Mouse (Mus musculus) CH12.LX (cell line): ENCODE measurements at regions not wholly inside any gene's neighbourhood (a gene's known extent, or its start where the extent isn't known, plus 50 kb on each side); places are given as distances from the start of the nearest gene placed in this dataset.

Experiments
- DNase-seq: peaks from one replicate; pipeline ENCODE4 v3.0.0-alpha.2; 2013; ENCODE audit errors: extremely low read depth
- H3K27ac ChIP-seq: 2 replicates; pipeline ENCODE4 v1.5.1; 2012; ENCODE audit warnings: low read depth, mild to moderate bottlenecking, control low read depth, moderate library complexity; ENCODE audit not compliant: insufficient read depth
- H3K27me3 ChIP-seq: replicated peaks from 2 replicates; pipeline ENCODE3; 2012; ENCODE audit warnings: inconsistent platforms
- H3K36me3 ChIP-seq, 2 experiments: replicated peaks in 1 of 2; 2 replicates each; pipeline versions ENCODE3 to v1.6.1; 2012; ENCODE audit warnings: inconsistent platforms in 1 of 2, low read length in 1 of 2, mild to moderate bottlenecking in 1 of 2, mixed read lengths in 1 of 2, moderate library complexity in 1 of 2; ENCODE audit not compliant: control insufficient read depth in 1 of 2, insufficient read depth in 1 of 2
- H3K4me1 ChIP-seq, 2 experiments: 2 replicates each; pipeline ENCODE4 v1.6.1; 2012; ENCODE audit warnings: inconsistent platforms in 1 of 2, moderate library complexity in 1 of 2; ENCODE audit not compliant: insufficient read depth in 2 of 2, control insufficient read depth in 1 of 2
- H3K4me2 ChIP-seq: 2 replicates; pipeline ENCODE4 v1.6.1; 2012; ENCODE audit warnings: low read depth, mild to moderate bottlenecking, control low read depth; ENCODE audit not compliant: poor library complexity, insufficient read depth, severe bottlenecking
- H3K4me3 ChIP-seq, 3 experiments: fragments of 150-350 bp in 1 of 3; sonication (generic) in 1 of 3; replicated peaks in 1 of 3; 2 replicates each; pipeline versions ENCODE3 to v1.5.1; 2011 to 2012; ENCODE audit warnings: low read depth in 2 of 3, low read length in 2 of 3, mild to moderate bottlenecking in 2 of 3, moderate library complexity in 2 of 3, control low read depth in 1 of 3, improper control_type of control experiment in 1 of 3, inconsistent platforms in 1 of 3, mixed read lengths in 1 of 3; ENCODE audit not compliant: poor library complexity in 1 of 3
- H3K79me2 ChIP-seq: replicated peaks from 2 replicates; pipeline ENCODE4 v1.6.1; 2012; ENCODE audit warnings: mild to moderate bottlenecking, moderate library complexity; ENCODE audit not compliant: control insufficient read depth, poor library complexity, insufficient read depth, severe bottlenecking; ENCODE audit errors: extremely low read depth
- H3K9ac ChIP-seq: 2 replicates; pipeline ENCODE4 v1.6.1; 2012; ENCODE audit warnings: low read depth, mild to moderate bottlenecking, control low read depth, moderate library complexity; ENCODE audit not compliant: insufficient read depth
- H3K9me3 ChIP-seq: replicated peaks from 2 replicates; pipeline ENCODE3; 2012; ENCODE audit warnings: low read length, inconsistent platforms, mixed read lengths
- CHD1 ChIP-seq: IDR thresholded peaks from 2 replicates; pipeline ENCODE4 v1.6.1; 2012; ENCODE audit warnings: low read depth, low read length, improper control_type of control experiment, inconsistent platforms
- CHD2 ChIP-seq: IDR thresholded peaks from 2 replicates; pipeline ENCODE4 v1.6.1; 2011; ENCODE audit warnings: low read length, improper control_type of control experiment
- EP300 ChIP-seq: IDR thresholded peaks from 2 replicates; pipeline ENCODE4 v1.6.1; 2011; ENCODE audit warnings: low read length, improper control_type of control experiment
- ETS1 ChIP-seq: conservative IDR thresholded peaks from 2 replicates; pipeline ENCODE4 v1.6.1; 2012; ENCODE audit warnings: low read depth, mild to moderate bottlenecking, inconsistent platforms, low read length, improper control_type of control experiment, moderate library complexity
- GABPA ChIP-seq: IDR thresholded peaks from 2 replicates; pipeline ENCODE4 v1.6.1; 2012; ENCODE audit warnings: low read depth, low read length, improper control_type of control experiment, inconsistent platforms; ENCODE audit not compliant: insufficient replicate concordance
- JUN ChIP-seq: IDR thresholded peaks from 2 replicates; pipeline ENCODE4 v1.6.1; 2011; ENCODE audit warnings: low read depth, mild to moderate bottlenecking, low read length, improper control_type of control experiment, moderate library complexity; ENCODE audit not compliant: insufficient read depth
- JUND ChIP-seq: conservative IDR thresholded peaks from 2 replicates; pipeline ENCODE4 v1.6.1; 2011; ENCODE audit warnings: low read depth, low read length, improper control_type of control experiment
- KAT2A ChIP-seq: IDR thresholded peaks from 2 replicates; pipeline ENCODE4 v1.6.1; 2012; ENCODE audit warnings: low read length, improper control_type of control experiment, inconsistent platforms; ENCODE audit not compliant: insufficient replicate concordance
- MAFK ChIP-seq: IDR thresholded peaks from 2 replicates; pipeline ENCODE4 v1.6.1; 2011; ENCODE audit warnings: low read length, improper control_type of control experiment; ENCODE audit not compliant: insufficient replicate concordance
- MAX ChIP-seq: IDR thresholded peaks from 2 replicates; pipeline ENCODE4 v1.6.1; 2011; ENCODE audit warnings: low read length, improper control_type of control experiment
- MXI1 ChIP-seq: IDR thresholded peaks from 2 replicates; pipeline ENCODE4 v1.6.1; 2011; ENCODE audit warnings: mild to moderate bottlenecking, low read depth, low read length, improper control_type of control experiment
- NELFE ChIP-seq: IDR thresholded peaks from 2 replicates; pipeline ENCODE4 v1.6.1; 2011; ENCODE audit warnings: low read depth, low read length, improper control_type of control experiment
- PAX5 ChIP-seq: IDR thresholded peaks from 2 replicates; pipeline ENCODE4 v1.6.1; 2012; ENCODE audit warnings: low read length, inconsistent platforms, mixed read lengths
- POLR2AphosphoS2 ChIP-seq: IDR thresholded peaks from 2 replicates; pipeline ENCODE4 v1.6.1; 2011; ENCODE audit warnings: low read depth, low read length, improper control_type of control experiment
- RAD21 ChIP-seq: IDR thresholded peaks from 2 replicates; pipeline ENCODE4 v1.6.1; 2011; ENCODE audit warnings: low read depth, mild to moderate bottlenecking, low read length, improper control_type of control experiment, moderate library complexity
- SIN3A ChIP-seq: IDR thresholded peaks from 2 replicates; pipeline ENCODE4 v1.6.1; 2012; ENCODE audit warnings: low read length, improper control_type of control experiment, inconsistent platforms
- SMC3 ChIP-seq: IDR thresholded peaks from 2 replicates; pipeline ENCODE4 v1.6.1; 2011; ENCODE audit warnings: low read depth, low read length, improper control_type of control experiment
- TCF12 ChIP-seq: IDR thresholded peaks from 2 replicates; pipeline ENCODE4 v1.6.1; 2014; ENCODE audit warnings: low read depth, mild to moderate bottlenecking, inconsistent platforms, low read length, improper control_type of control experiment
- UBTF ChIP-seq: IDR thresholded peaks from 2 replicates; pipeline ENCODE4 v1.6.1; 2012; ENCODE audit warnings: low read depth, mild to moderate bottlenecking, inconsistent platforms, low read length, improper control_type of control experiment, moderate library complexity
- USF1 ChIP-seq: IDR thresholded peaks from 2 replicates; pipeline ENCODE4 v1.6.1; 2014; ENCODE audit warnings: low read depth, mild to moderate bottlenecking, inconsistent platforms, low read length, improper control_type of control experiment
- USF2 ChIP-seq: conservative IDR thresholded peaks from 2 replicates; pipeline ENCODE4 v1.6.1; 2011; ENCODE audit warnings: low read depth, low read length, improper control_type of control experiment
- ZC3H11A ChIP-seq: IDR thresholded peaks from 2 replicates; pipeline ENCODE4 v1.6.1; 2012; ENCODE audit warnings: low read depth, mild to moderate bottlenecking, inconsistent platforms, low read length, improper control_type of control experiment
- ZMIZ1 ChIP-seq: IDR thresholded peaks from 2 replicates; pipeline ENCODE4 v1.6.1; 2012; ENCODE audit warnings: low read depth, mild to moderate bottlenecking, inconsistent platforms, low read length, improper control_type of control experiment
- ZNF384 ChIP-seq: IDR thresholded peaks from 2 replicates; pipeline ENCODE4 v1.6.1; 2012; ENCODE audit warnings: low read depth, low read length, improper control_type of control experiment, inconsistent platforms
- dilution Hi-C: fragments of 300-500 bp; cut with MboI; formaldehyde crosslinking; loops from 2 replicates; pipeline ENCODE4 v1.14.3; 2020; ENCODE audit warnings: low sequenced_read_pairs; ENCODE audit not compliant: extremely low pct_unique_long_range_greater_than_20kb, extremely low pct_ligation_motif_present
- in situ Hi-C: fragments of 300-500 bp; cut with MboI; formaldehyde crosslinking; loops from 3 replicates; pipeline ENCODE4 v1.14.3; 2019; ENCODE audit warnings: low sequenced_read_pairs, low pct_ligation_motif_present, low pct_unique_long_range_greater_than_20kb, mixed read lengths

GRCm38 (mm10) chr17:88383447-88383846 lies 57.1 kb upstream of the Foxn2 start:
- Histone ChIP-seq H3K4me1 (peaks cover 0 to 3% of the 10 kb centered on the region in 2 experiments; a peak in 1 of 4 replicates), H3K27ac (no peak overlapping the region), H3K9me3 (peaks cover 6% of the 10 kb centered on the region), H3K27me3 (no peaks in the 10 kb centered on the region), H3K79me2 (no peaks in the 10 kb centered on the region), H3K36me3 (no peaks in the 10 kb centered on the region), H3K4me2 (no peak overlapping the region), H3K9ac (no peak overlapping the region), H3K4me3 (no peak overlapping the region)
- TF ChIP-seq USF1 (no peak), MAFK (no peak), ZMIZ1 (no peak), ETS1 (no peak), PAX5 (no peak), CHD2 (no peak)
- dilution Hi-C loops (no loop called here), in situ Hi-C loops (no loop called here)
- DNase-seq: no peak

- Histone ChIP-seq H3K27ac (no peak overlapping the region), H3K4me3 (no peak overlapping the region), H3K36me3 (no peaks in the 10 kb centered on the region), H3K79me2 (no peaks in the 10 kb centered on the region)
- dilution Hi-C loops: no loop called here
- TF ChIP-seq EP300: no peak
- TF ChIP-seq ZC3H11A: no peak
- no peak for TF ChIP-seq JUND
- TF ChIP-seq GABPA: no peak
- no peak for TF ChIP-seq KAT2A
- TF ChIP-seq JUN: no peak
- TF ChIP-seq CHD1: no peak
- TF ChIP-seq MAX: no peak
- TF ChIP-seq UBTF: no peak
- TF ChIP-seq ETS1: no peak
- TF ChIP-seq USF1: no peak
- TF ChIP-seq NELFE: no peak
- TF ChIP-seq POLR2AphosphoS2: no peak
- no peak for TF ChIP-seq SIN3A
- no peak for TF ChIP-seq USF2
- TF ChIP-seq ZNF384: no peak
- TF ChIP-seq RAD21: no peak
- TF ChIP-seq MXI1: no peak
- TF ChIP-seq SMC3: no peak
- no peak for TF ChIP-seq TCF12
- TF ChIP-seq, all 38 proteins: peak for 0
- Histone ChIP-seq H3K4me2 (no peak overlapping the region), H3K9me3 (no peaks in the 10 kb centered on the region), H3K4me1 (no peaks in the 10 kb centered on the region), H3K9ac (no peak overlapping the region), H3K27me3 (no peaks in the 10 kb centered on the region)
- DNase-seq: no peak
- in situ Hi-C loops: loop anchor here (5.0 kb wide), 1 partner anchor 131 kb away; no protein-coding TSS in a partner anchor
Measured at GRCm38 (mm10) chr17:88388441-88388951, 52.0 kb upstream of the Foxn2 start.
